Mouse (Mus musculus): ENCODE data around the gene Mdm2. TPM values are rescaled to one million over a fixed set of nuclear protein-coding genes. Genes with fewer than 3 reads are reported as not detected.

The Mdm2 gene
- total RNA-seq, 1 experiment from 2014 or later, result 108 TPM

Other genes with a start within 250 kb of the Mdm2 start
- gene Cpm, start 81.3 kb downstream of the Mdm2 start, total RNA-seq (2017), result 0.31 and 1.4 TPM in 2 replicates
- gene Slc35e3, start 35.6 kb upstream of the Mdm2 start, total RNA-seq (2017), result 10.3 and 11.4 TPM in 2 replicates
- 96.1 and 101 TPM in 2 replicates for gene Nup107, start 81.9 kb upstream of the Mdm2 start, total RNA-seq (2017)
- gene Rap1b, start 135.3 kb upstream of the Mdm2 start, total RNA-seq (2017), result 123 and 126 TPM in 2 replicates

All from hematopoietic stem cell, adult 5-6 weeks (primary cell).